Mouse (Mus musculus) midbrain, embryonic 11.5 days (tissue): ENCODE results near the gene Atat1. TPM values are rescaled to one million over a fixed set of nuclear protein-coding genes. Genes with fewer than 3 reads are reported as not detected.

ENCODE experiments used
- ATAC-seq: fragments of 200-750 bp; cut with Nextera tagmentation; 2 replicates; pipeline ENCODE4 v1.8.0; 2017; ENCODE audit warnings: moderate TSS enrichment, moderate library complexity; ENCODE audit not compliant: low FRiP score
- DNase-seq: peaks from one replicate; pipeline ENCODE4 v3.0.0; 2015; ENCODE audit warnings: low spot score; ENCODE audit errors: missing footprints
- H3K27ac ChIP-seq: fragments of 300-500 bp; sonication (generic); 2 replicates; pipeline ENCODE4 v1.5.1; 2014; ENCODE audit warnings: low read depth, low read length
- H3K27me3 ChIP-seq: fragments of 300-500 bp; sonication (generic); 2 replicates; pipeline ENCODE4 v1.6.1; 2014; ENCODE audit warnings: mild to moderate bottlenecking, low read length, moderate library complexity, mixed read lengths; ENCODE audit not compliant: control insufficient read depth, insufficient read depth
- H3K36me3 ChIP-seq: fragments of 300-500 bp; sonication (generic); 2 replicates; pipeline ENCODE4 v1.6.1; 2014; ENCODE audit warnings: mild to moderate bottlenecking, low read length, moderate library complexity, mixed read lengths; ENCODE audit not compliant: control insufficient read depth, insufficient read depth
- H3K4me1 ChIP-seq: fragments of 300-500 bp; sonication (generic); 2 replicates; pipeline ENCODE4 v1.6.1; 2014; ENCODE audit warnings: low read length; ENCODE audit not compliant: control insufficient read depth, insufficient read depth
- H3K4me2 ChIP-seq: fragments of 300-500 bp; sonication (generic); 2 replicates; pipeline ENCODE4 v1.6.1; 2014; ENCODE audit warnings: mild to moderate bottlenecking, moderate library complexity
- H3K4me3 ChIP-seq: fragments of 300-500 bp; sonication (generic); 2 replicates; pipeline ENCODE4 v1.5.1; 2014; ENCODE audit warnings: low read depth, low read length
- H3K9ac ChIP-seq: fragments of 300-500 bp; sonication (generic); 2 replicates; pipeline ENCODE4 v1.6.1; 2014; ENCODE audit warnings: low read length
- H3K9me3 ChIP-seq: fragments of 300-500 bp; sonication (generic); 2 replicates; pipeline ENCODE4 v1.6.1; 2016; ENCODE audit warnings: low read length; ENCODE audit not compliant: control insufficient read depth
- WGBS: fragments of 180-500 bp; shearing (Covaris S2); extraction: QIAGEN DNeasy Blood & Tissue Kit; methylation state at CpG from one replicate; pipeline ENCODE4 v1.1.7; 2014; 5-methylcytosine and 5-hydroxymethylcytosine counted together
- microRNA counts: library from miRNA; unstranded; fragments of <30 nt; microRNA quantifications from one replicate; lab custom pipeline; 2015
- microRNA-seq: library from miRNA; unstranded; fragments of <30 nt; microRNA quantifications from one replicate; pipeline ENCODE4, GENCODE M21; 2017
- polyA plus RNA-seq: library from polyadenylated mRNA; unstranded; fragments of >200 nt; fragmentation: Nextera tagmentation; extraction: Ambion mirVana; gene quantifications from 2 replicates; pipeline ENCODE4 v1.2.1, GENCODE M21; 2014

Atat1 gene
- polyA plus RNA-seq, 1 experiment from 2014 or later: 168 TPM

DNA sequence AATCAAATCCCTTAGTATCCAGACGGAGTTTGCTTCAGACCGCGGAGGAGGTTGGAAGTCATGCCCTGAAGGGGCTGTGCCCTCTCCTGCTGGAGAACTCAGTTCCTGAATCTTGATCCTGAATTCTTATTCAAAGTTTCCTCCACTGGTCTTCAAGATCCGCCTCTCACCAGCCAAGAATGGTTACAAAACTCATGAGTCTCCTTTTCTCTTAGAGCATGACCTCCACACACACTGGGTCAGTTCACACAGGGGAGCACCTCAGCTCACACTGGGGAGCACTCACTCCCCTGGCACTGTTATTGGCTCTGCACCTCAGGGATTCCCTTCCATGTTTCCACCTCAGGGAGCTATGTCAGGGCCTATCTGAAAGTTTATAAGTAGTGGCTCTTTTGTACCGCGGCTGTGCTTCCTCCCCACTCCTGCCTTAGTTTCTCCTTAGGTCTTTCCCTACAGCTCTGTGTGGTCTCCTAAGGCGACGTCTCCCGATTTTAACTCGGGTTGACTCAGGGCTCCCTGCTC, 45.0 kb downstream of the Atat1 start:
- Histone ChIP-seq H3K27ac (peak overlapping the region; percentile 99), H3K4me1 (peaks cover 41% of the 10 kb centered on the region), H3K27me3 (no peaks in the 10 kb centered on the region), H3K36me3 (no peaks in the 10 kb centered on the region), H3K4me3 (peak overlapping the region; percentile 61), H3K4me2 (peak overlapping the region; percentile 77), H3K9ac (peak overlapping the region; percentile 92), H3K9me3 (no peaks in the 10 kb centered on the region)
- DNase-seq (no peak), ATAC-seq (no peak)
- WGBS: 22% methylated on average over 10 of the region's 10 CpGs

DNA sequence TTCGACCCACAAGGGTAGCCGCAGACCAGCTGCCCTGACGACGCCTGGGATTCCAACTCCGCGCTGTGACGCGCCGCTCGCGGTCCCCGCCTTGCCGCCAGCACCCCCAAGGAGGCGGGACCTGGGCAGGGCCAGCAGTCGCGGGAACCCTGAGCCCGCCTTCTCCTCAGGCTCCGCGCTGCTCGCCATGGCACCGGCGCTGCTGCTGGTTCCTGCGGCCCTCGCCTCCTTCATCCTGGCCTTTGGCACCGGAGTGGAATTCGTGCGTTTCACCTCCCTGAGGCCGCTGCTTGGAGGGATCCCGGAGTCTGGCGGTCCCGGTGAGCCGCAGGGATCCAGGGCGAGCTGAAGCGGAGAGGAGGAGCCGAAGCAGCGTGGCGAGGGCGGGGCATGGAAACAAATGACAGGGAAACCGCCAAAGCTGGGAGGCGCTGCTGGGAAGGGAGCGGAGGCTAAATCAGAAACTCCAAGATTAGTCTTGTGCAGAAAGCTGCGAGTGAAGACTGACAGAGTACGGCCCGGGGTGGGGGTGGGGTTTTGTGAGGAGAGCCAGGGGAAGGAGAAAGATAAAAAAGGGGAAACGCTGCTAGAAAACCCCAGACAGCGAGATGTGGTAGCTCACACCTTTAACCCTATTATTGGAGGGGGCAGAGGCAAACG, 48.5 kb downstream of the Atat1 start, which contains the start of gene Nrm:
TSS of gene Nrm (plus strand) at position 121 of the 660 bp plus-strand sequence.
- Histone ChIP-seq H3K36me3 (peaks cover 4% of the 10 kb centered on the region), H3K9me3 (no peaks in the 10 kb centered on the region), H3K27ac (peak within 1 kb of the TSS; percentile 91), H3K4me2 (peak within 1 kb of the TSS; percentile 66), H3K9ac (peak within 1 kb of the TSS; percentile 86), H3K4me1 (peaks cover 14% of the 10 kb centered on the region), H3K27me3 (no peaks in the 10 kb centered on the region), H3K4me3 (peak within 1 kb of the TSS; percentile 69)
- under 1% methylated on average over 47 of the region's 47 CpGs for WGBS
- DNase-seq (peak; percentile 98), ATAC-seq (peak; percentile 90)

DNA sequence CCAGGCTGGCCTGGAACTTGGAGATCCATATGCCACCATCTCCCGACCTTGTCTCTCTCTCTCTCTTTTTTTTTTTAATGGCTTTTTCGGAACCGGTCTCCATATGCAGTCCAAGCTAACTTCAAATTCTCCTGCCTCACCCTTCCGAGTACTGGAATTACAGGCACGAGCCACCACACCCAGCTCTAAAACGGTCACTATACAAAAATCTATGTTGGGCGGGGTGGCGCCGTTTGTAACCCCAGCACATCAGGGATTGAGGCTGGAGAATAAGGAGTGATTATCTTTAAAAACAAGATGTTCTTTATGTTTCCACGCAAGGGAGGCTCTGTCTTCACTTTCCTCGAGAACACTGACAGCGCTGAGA, 49.1 kb downstream of the Atat1 start:
- 6% methylated on average over 12 of the region's 12 CpGs for WGBS

DNA sequence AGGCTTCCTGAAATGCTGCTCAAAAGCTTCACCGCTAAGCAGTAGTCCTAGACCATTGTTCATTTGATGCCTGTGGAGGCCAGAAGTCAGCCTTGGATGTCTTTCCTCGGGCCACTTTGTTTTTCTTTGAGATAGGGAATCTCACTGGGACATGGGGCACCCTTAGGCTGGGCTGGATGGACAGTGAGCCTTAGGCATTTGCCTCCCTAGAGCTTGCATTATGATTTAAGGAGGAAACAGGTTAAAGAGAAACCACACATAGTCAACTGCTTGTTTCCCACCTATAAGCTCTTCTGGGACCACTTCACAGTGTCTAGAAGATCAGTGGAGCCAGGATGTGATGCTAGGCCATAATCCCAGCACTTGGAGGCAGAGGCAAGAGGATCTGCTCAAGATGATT, 50.0 kb downstream of the Atat1 start:
- peaks cover 6% of the 10 kb centered on the region for H3K36me3 ChIP-seq

More for the DNA sequence above, 49.1 kb downstream of the Atat1 start:
- DNase-seq (no peak), ATAC-seq (no peak)
- H3K27me3 ChIP-seq: no peaks in the 10 kb centered on the region
- peak overlapping the region; percentile 86 for H3K9ac ChIP-seq
- no peaks in the 10 kb centered on the region for H3K9me3 ChIP-seq
- peak overlapping the region; percentile 91 for H3K27ac ChIP-seq
- peaks cover 4% of the 10 kb centered on the region for H3K36me3 ChIP-seq
- peaks cover 14% of the 10 kb centered on the region for H3K4me1 ChIP-seq
- H3K4me3 ChIP-seq: peak overlapping the region; percentile 69
- peak overlapping the region; percentile 66 for H3K4me2 ChIP-seq

DNA sequence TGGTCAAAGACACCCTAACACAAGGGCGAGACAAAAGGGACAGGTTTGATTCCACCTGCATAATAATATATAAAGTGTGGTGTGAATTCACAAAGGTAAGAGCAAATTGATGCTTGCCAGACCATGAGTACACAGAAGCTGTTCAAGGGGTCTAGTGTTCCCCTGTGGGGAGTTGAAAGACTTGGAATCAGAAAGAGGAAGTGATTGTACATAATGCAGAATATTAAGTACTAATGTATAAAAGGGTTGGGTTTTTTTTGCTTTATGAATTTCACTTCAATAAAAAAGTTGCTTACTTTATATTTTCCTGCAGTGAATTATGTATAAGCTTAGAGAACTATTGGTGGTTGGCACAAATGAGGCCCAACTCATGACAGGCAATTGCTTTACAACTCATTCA, 50.5 kb downstream of the Atat1 start:
- H3K4me3 ChIP-seq: no peak overlapping the region
- no peak overlapping the region for H3K9ac ChIP-seq
- peaks cover 10% of the 10 kb centered on the region for H3K36me3 ChIP-seq
- H3K4me2 ChIP-seq: no peak overlapping the region
- ATAC-seq (no peak), DNase-seq (peak; percentile 74)
- WGBS: 85% methylated on average over 1 of the region's 1 CpGs
- no peak overlapping the region for H3K27ac ChIP-seq
- H3K9me3 ChIP-seq: no peaks in the 10 kb centered on the region
- peaks cover 9% of the 10 kb centered on the region for H3K4me1 ChIP-seq
- no peaks in the 10 kb centered on the region for H3K27me3 ChIP-seq

More for the DNA sequence above, 50.0 kb downstream of the Atat1 start:
- no peak overlapping the region for H3K9ac ChIP-seq
- no peak overlapping the region for H3K4me3 ChIP-seq
- H3K4me2 ChIP-seq: no peak overlapping the region
- no peaks in the 10 kb centered on the region for H3K9me3 ChIP-seq
- no peak for ATAC-seq
- H3K4me1 ChIP-seq: peaks cover 11% of the 10 kb centered on the region
- WGBS: 68% methylated on average over 2 of the region's 2 CpGs
- no peak overlapping the region for H3K27ac ChIP-seq
- peak; percentile 81 for DNase-seq
- H3K27me3 ChIP-seq: no peaks in the 10 kb centered on the region

DNA sequence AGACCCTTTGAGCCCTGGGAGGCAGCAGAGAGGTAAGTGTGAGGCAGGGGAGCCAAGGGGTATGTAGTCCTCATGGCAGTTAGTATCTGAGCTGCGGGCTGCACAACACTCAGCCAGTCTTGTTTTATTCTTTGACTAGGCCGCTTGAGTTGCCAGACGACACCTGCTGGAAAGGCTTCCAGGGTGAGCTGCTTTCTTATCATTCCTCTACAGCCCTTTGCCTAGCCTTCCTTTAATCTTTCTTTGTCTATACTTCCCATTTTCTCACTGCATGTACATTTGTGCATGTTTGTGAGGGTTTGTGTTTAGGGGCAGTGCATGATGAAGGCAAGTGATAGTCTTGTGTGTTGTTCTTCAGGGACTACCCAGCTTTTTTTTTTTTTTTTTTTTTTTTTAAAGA, 58.9 kb downstream of the Atat1 start:
- Histone ChIP-seq H3K4me2 (no peak overlapping the region), H3K27ac (no peak overlapping the region), H3K4me1 (no peaks in the 10 kb centered on the region), H3K27me3 (no peaks in the 10 kb centered on the region), H3K4me3 (no peak overlapping the region), H3K9ac (no peak overlapping the region), H3K36me3 (peaks cover 38% of the 10 kb centered on the region), H3K9me3 (no peaks in the 10 kb centered on the region)
- WGBS: 83% methylated on average over 3 of the region's 3 CpGs
- no peak for ATAC-seq
- DNase-seq: peak; percentile 45

DNA sequence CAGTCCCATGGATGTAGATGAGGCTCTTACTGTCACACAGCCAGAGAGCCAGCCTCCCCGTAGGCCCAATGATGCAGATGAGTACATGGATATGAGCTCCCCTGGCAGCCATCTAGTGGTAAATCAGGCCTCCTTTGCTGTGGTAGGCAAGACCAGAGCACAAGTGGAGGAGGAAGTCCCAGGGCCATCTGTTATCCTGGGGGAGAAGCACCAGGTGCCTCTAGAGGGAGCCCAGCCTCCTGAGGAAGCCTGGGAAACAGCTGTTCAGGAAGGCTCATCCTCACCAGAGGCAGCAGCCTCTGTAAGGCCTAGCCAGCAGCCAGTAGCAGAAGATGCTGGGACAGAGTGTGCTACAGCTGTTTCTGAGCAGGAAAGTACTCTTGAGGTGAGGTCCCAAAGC, 61.8 kb downstream of the Atat1 start:
- H3K4me2 ChIP-seq: no peak overlapping the region
- no peaks in the 10 kb centered on the region for H3K4me1 ChIP-seq
- ATAC-seq: no peak
- H3K4me3 ChIP-seq: no peak overlapping the region
- H3K36me3 ChIP-seq: peaks cover 35% of the 10 kb centered on the region
- H3K27ac ChIP-seq: no peak overlapping the region
- WGBS: 68% methylated on average over 1 of the region's 1 CpGs
- H3K9me3 ChIP-seq: no peaks in the 10 kb centered on the region
- peak; percentile 69 for DNase-seq
- H3K27me3 ChIP-seq: no peaks in the 10 kb centered on the region
- H3K9ac ChIP-seq: no peak overlapping the region

MicroRNA genes within 50 kb of the gene (microRNA counts, 519-probe panel; counts per million panel counts)
- microRNA mmu-miR-1894-3p (lab: Ali Mortazavi, UCI) (not detected), microRNA mmu-miR-1894-5p (lab: Ali Mortazavi, UCI) (not detected)

Small RNAs within 50 kb of the gene (microRNA-seq; reads per million reads assigned to microRNA genes)
- gene Gm28033: 1.5 reads per million
- not detected for gene Mir1894

Other genes starting within 250 kb of the Atat1 start
- 9.8 and 10.5 TPM in 2 replicates for gene Vars2, start 242.5 kb downstream of the Atat1 start, polyA plus RNA-seq
- gene Gtf2h4, start 236.3 kb downstream of the Atat1 start, polyA plus RNA-seq: 39.3 TPM in 2 replicates
- gene Ddr1, start 205.5 kb downstream of the Atat1 start, polyA plus RNA-seq: 78.4 and 92.1 TPM in 2 replicates
- gene Ier3, start 88.4 kb downstream of the Atat1 start, polyA plus RNA-seq: 2.5 and 4.0 TPM in 2 replicates
- gene Flot1, start 86.8 kb downstream of the Atat1 start, polyA plus RNA-seq: 46.9 and 47.4 TPM in 2 replicates
- gene Tubb5, start 71.8 kb downstream of the Atat1 start, polyA plus RNA-seq: 1,522 and 1,543 TPM in 2 replicates
- 19.4 and 21.5 TPM in 2 replicates for gene Mdc1, start 68.6 kb downstream of the Atat1 start, polyA plus RNA-seq
- gene Nrm, start 48.8 kb downstream of the Atat1 start, polyA plus RNA-seq: 59.8 and 61.0 TPM in 2 replicates
- 24.1 and 25.2 TPM in 2 replicates for gene Ppp1r18, start 44.5 kb downstream of the Atat1 start, polyA plus RNA-seq
- gene Dhx16, start 30.3 kb downstream of the Atat1 start, polyA plus RNA-seq: 39.0 and 43.6 TPM in 2 replicates
- gene 2310061I04Rik, start 12.6 kb downstream of the Atat1 start, polyA plus RNA-seq: 22.7 and 23.3 TPM in 2 replicates
- 57.1 and 61.8 TPM in 2 replicates for gene Mrps18b, start 6.3 kb upstream of the Atat1 start, polyA plus RNA-seq
- 44.3 TPM in 2 replicates for gene Ppp1r10, start 6.4 kb upstream of the Atat1 start, polyA plus RNA-seq
- gene Abcf1, start 59.7 kb upstream of the Atat1 start, polyA plus RNA-seq: 118 and 119 TPM in 2 replicates
- gene Gnl1, start 69.8 kb upstream of the Atat1 start, polyA plus RNA-seq: 26.0 and 30.6 TPM in 2 replicates
- gene Prr3, start 70.2 kb upstream of the Atat1 start, polyA plus RNA-seq: 38.7 and 43.3 TPM in 2 replicates
- gene H2-T24, start 110.5 kb upstream of the Atat1 start, polyA plus RNA-seq: 3.1 TPM in 2 replicates
- 3.2 and 3.3 TPM in 2 replicates for gene H2-T23, start 122.8 kb upstream of the Atat1 start, polyA plus RNA-seq
- gene H2-T22, start 132.7 kb upstream of the Atat1 start, polyA plus RNA-seq: 7.3 and 7.6 TPM in 2 replicates
- not detected in 2 replicates for gene Gm6034, start 132.9 kb upstream of the Atat1 start, polyA plus RNA-seq
- gene Gm11127, start 148.3 kb upstream of the Atat1 start, polyA plus RNA-seq: not detected in 2 replicates
- not detected in 2 replicates for gene Gm19684, start 211.6 kb upstream of the Atat1 start, polyA plus RNA-seq
- not detected in 2 replicates for gene Gm7030, start 219.3 kb upstream of the Atat1 start, polyA plus RNA-seq